Comparison of ENCODE assay signal across 20 mouse cellular contexts in genomic region chr4:105276062-105276795, GRCm38 (mm10).
DNase-seq lines count a peak whose midpoint lies in the region; ATAC-seq and TF ChIP-seq lines count a peak whose summit lies in the region.
"Had no signal": no experiment of that assay in that cellular context is flagged by ENCODE, and none has a peak within 500 bp of the region (broad histone marks: within the 10 kb centered on the region; RNA-seq: fewer than 3 reads in every experiment).

No protein-coding gene starts in this region.

- H3K27me3 ChIP-seq in midbrain, embryonic 14.5 days (ENCODE audit: control insufficient read depth, insufficient read depth, low read length): no peaks in the 10 kb centered on the region
- H3K27me3 ChIP-seq in midbrain, embryonic 15.5 days (replicated peaks): no peaks in the 10 kb centered on the region
- H3K27me3 ChIP-seq: CH12.LX; embryonic facial prominence, embryonic 13.5 days; limb, embryonic 12.5 days; Patski had no signal

- DNase-seq in gastrocnemius, adult 2 months: no peak
- DNase-seq in gastrocnemius, postnatal 14 days: no peak
- DNase-seq in kidney, adult 9 months: peak; percentile 38
- DNase-seq in kidney, adult 11 months: no peak
- peak; percentile 46 for DNase-seq in midbrain, embryonic 14.5 days
- DNase-seq in left cerebral cortex, postnatal 25 days (ENCODE audit: low spot score in 2 of 2): no peak
- no peak for DNase-seq in spleen, adult 12 weeks (ENCODE audit: low spot score)
- DNase-seq: cerebellum, adult 9-10 months; gastrocnemius, postnatal 36 days; thymus, adult 18-20 months had no signal

- H3K9ac ChIP-seq in midbrain, embryonic 14.5 days (replicated peaks; ENCODE audit: low read length): no peak overlapping the region
- H3K9ac ChIP-seq in midbrain, embryonic 15.5 days: no peak overlapping the region
- H3K9ac ChIP-seq: embryonic facial prominence, embryonic 13.5 days; heart, embryonic 12.5 days; limb, embryonic 12.5 days; liver, embryonic 14.5 days had no signal

- H3K27ac ChIP-seq in gastrocnemius, adult 2 months: peak overlapping the region; percentile 57
- no peak overlapping the region for H3K27ac ChIP-seq in midbrain, embryonic 14.5 days (replicated peaks; ENCODE audit: low read depth, low read length)
- H3K27ac ChIP-seq in midbrain, embryonic 15.5 days: no peak overlapping the region
- H3K27ac ChIP-seq: embryonic facial prominence, embryonic 13.5 days; layer of hippocampus, adult 2 months; limb, embryonic 12.5 days; liver, embryonic 14.5 days had no signal

- H3K4me1 ChIP-seq in midbrain, embryonic 14.5 days (ENCODE audit: control insufficient read depth, insufficient read depth, low read length): 0 out of 2 replicates have a peak, but pooled peaks cover 8% of the 10 kb centered on the region
- peaks cover 6% of the 10 kb centered on the region; the same call in 1 of the 2 replicates for H3K4me1 ChIP-seq in midbrain, embryonic 15.5 days

- H3K9me3 ChIP-seq in midbrain, embryonic 14.5 days (ENCODE audit: control insufficient read depth, low read length): no peaks in the 10 kb centered on the region
- no peaks in the 10 kb centered on the region for H3K9me3 ChIP-seq in midbrain, embryonic 15.5 days
- H3K9me3 ChIP-seq: embryonic facial prominence, embryonic 13.5 days; heart, embryonic 12.5 days; limb, embryonic 12.5 days had no signal

- 29% methylated on average over 14 of the region's 14 CpGs for WGBS in midbrain, embryonic 14.5 days
- 28% methylated on average over 14 of the region's 14 CpGs for WGBS in midbrain, embryonic 15.5 days

- no peak for TF ChIP-seq CTCF in gastrocnemius, adult 2 months (IDR thresholded peaks at IDR 0.05)

- H3K4me3 ChIP-seq in gastrocnemius, adult 2 months: no peak overlapping the region
- no peak overlapping the region for H3K4me3 ChIP-seq in midbrain, embryonic 14.5 days (replicated peaks; ENCODE audit: low read depth, low read length)
- H3K4me3 ChIP-seq in midbrain, embryonic 15.5 days: no peak overlapping the region
- H3K4me3 ChIP-seq: embryonic facial prominence, embryonic 13.5 days; heart, embryonic 12.5 days; layer of hippocampus, adult 2 months; limb, embryonic 12.5 days; megakaryocyte, embryonic 14.5 days had no signal

- H3K4me2 ChIP-seq in midbrain, embryonic 14.5 days (ENCODE audit: low read length): no peak overlapping the region
- no peak overlapping the region for H3K4me2 ChIP-seq in midbrain, embryonic 15.5 days
- H3K4me2 ChIP-seq: embryonic facial prominence, embryonic 13.5 days; heart, embryonic 12.5 days; limb, embryonic 12.5 days had no signal

- intact Hi-C loops in gastrocnemius, adult 2 months (cut with DNase I): no loop called here
- intact Hi-C loops in gastrocnemius, postnatal 14 days (cut with DNase I; ENCODE audit: low total_unique reads): no loop called here
- intact Hi-C loops in left cerebral cortex, postnatal 25 days (cut with DNase I): no loop called here

- no peak for ATAC-seq in midbrain, embryonic 14.5 days (ENCODE audit: low FRiP score, low TSS enrichment)
- no peak for ATAC-seq in midbrain, embryonic 15.5 days (replicated peaks)
- ATAC-seq: lung, postnatal 0 days; Patski had no signal

- no peaks in the 10 kb centered on the region for H3K36me3 ChIP-seq in midbrain, embryonic 14.5 days (ENCODE audit: control insufficient read depth, insufficient read depth, low read length)
- H3K36me3 ChIP-seq in midbrain, embryonic 15.5 days (replicated peaks): no peaks in the 10 kb centered on the region
- H3K36me3 ChIP-seq: embryonic facial prominence, embryonic 13.5 days; heart, embryonic 12.5 days; limb, embryonic 12.5 days had no signal

Comparison
In these comparisons a context has a peak if more than half of its experiments do, and no peak if none do; other contexts are left out.
1. DNase-seq: peak in kidney, adult 9 months (single experiment) and midbrain, embryonic 14.5 days (single experiment); none in gastrocnemius, adult 2 months (single experiment), gastrocnemius, postnatal 14 days (single experiment), kidney, adult 11 months (single experiment), left cerebral cortex, postnatal 25 days (0 of 2) and spleen, adult 12 weeks (single experiment).